Mouse (Mus musculus) erythroblast, embryonic 14.5 days (primary cell): ENCODE results near the gene Ubox5. TPM values are rescaled to one million over a fixed set of nuclear protein-coding genes. Genes with fewer than 3 reads are reported as not detected.
A peak's percentile ranks its signal among the peaks of the same experiment; 100 is the strongest.

Source experiments
- H3K27me3 ChIP-seq: 2 replicates; pipeline ENCODE4 v1.6.1; 2012; ENCODE audit warnings: inconsistent platforms; ENCODE audit not compliant: control insufficient read depth
- H3K36me3 ChIP-seq: 2 replicates; pipeline ENCODE4 v1.6.1; 2012; ENCODE audit warnings: mild to moderate bottlenecking, inconsistent platforms; ENCODE audit not compliant: control insufficient read depth
- H3K4me1 ChIP-seq: 2 replicates; pipeline ENCODE4 v1.6.1; 2012; ENCODE audit warnings: inconsistent platforms; ENCODE audit not compliant: control insufficient read depth
- H3K4me3 ChIP-seq: replicated peaks from 2 replicates; pipeline ENCODE3; 2012; ENCODE audit warnings: moderate library complexity, mild to moderate bottlenecking, inconsistent platforms
- H3K9me3 ChIP-seq: 2 replicates; pipeline ENCODE4 v1.6.1; 2012; ENCODE audit warnings: low read length, inconsistent platforms, mixed read lengths; ENCODE audit not compliant: control insufficient read depth
- GATA1 ChIP-seq: IDR thresholded peaks from 2 replicates; pipeline ENCODE4 v1.6.1; 2012; ENCODE audit warnings: low read length, inconsistent platforms, mixed read lengths
- TAL1 ChIP-seq: IDR thresholded peaks from 3 replicates; pipeline ENCODE4 v1.6.1; 2012; ENCODE audit warnings: low read length, inconsistent platforms, mixed read lengths
- polyA plus RNA-seq: library from polyadenylated mRNA; stranded (reverse); fragments of >175 nt; gene quantifications from 2 replicates; pipeline ENCODE4 v1.2.3, GENCODE M21; 2012

Gene Ubox5
- polyA plus RNA-seq, result 0.13 and 0.17 TPM in 2 replicates

DNA sequence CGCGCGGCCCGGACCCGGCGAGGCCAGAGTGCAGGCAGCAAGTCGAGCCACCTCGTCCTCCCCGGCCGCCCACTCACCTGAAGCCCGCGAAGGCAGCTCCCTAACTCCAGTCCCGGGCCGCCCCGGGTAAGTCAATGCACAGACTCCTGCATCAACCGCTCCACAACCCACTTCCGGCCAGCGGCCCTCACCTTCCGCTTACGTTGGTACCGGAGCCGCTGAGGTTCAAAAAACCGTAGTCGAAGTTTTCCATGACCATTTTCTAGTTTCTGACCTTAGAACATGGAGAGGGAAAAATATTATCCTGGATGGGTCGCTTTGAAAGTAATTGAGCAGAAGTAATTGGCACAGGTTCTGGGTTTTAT lies at the start of gene Ubox5, which contains the start of gene Fastkd5:
Gene Ubox5 (minus strand): TSS at position 200 of the 365 bp plus-strand sequence.
Gene Fastkd5 (minus strand): TSS at position 189 of the 365 bp plus-strand sequence.
- H3K4me3 ChIP-seq, result peak within 1 kb of the TSS; percentile 99
- no peak for TF ChIP-seq GATA1
- no peak for TF ChIP-seq TAL1
- H3K9me3 ChIP-seq, result peaks cover 9% of the 10 kb centered on the region; the same call in 1 of the 2 replicates
- peaks cover 31% of the 10 kb centered on the region for H3K27me3 ChIP-seq
- H3K4me1 ChIP-seq, result peaks cover 34% of the 10 kb centered on the region
- H3K36me3 ChIP-seq, result peaks cover 32% of the 10 kb centered on the region

DNA sequence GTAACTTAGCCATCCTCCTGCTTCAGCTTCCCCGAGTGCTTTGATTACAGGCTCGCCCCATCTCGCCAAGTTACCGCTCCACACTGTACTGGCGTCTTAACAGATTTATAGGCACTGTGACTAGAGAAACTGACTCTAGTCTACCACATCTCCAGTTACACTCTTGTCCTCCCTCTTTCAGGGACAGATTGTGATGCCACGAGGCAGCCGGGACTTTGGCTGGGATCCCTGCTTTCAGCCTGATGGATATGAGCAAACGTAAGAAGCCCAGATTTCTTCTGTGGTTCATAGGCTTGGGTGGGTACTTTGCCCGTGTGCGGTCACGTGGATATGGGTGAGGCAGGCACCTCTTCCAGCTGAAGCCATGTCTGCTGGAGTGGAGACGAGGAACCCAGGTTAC lies 49.3 kb upstream of the Ubox5 start:
- Histone ChIP-seq H3K9me3 (no peaks in the 10 kb centered on the region), H3K4me1 (no peaks in the 10 kb centered on the region), H3K4me3 (no peak overlapping the region), H3K27me3 (no peaks in the 10 kb centered on the region), H3K36me3 (peaks cover 99% of the 10 kb centered on the region)
- TF ChIP-seq TAL1 (no peak), GATA1 (no peak)

DNA sequence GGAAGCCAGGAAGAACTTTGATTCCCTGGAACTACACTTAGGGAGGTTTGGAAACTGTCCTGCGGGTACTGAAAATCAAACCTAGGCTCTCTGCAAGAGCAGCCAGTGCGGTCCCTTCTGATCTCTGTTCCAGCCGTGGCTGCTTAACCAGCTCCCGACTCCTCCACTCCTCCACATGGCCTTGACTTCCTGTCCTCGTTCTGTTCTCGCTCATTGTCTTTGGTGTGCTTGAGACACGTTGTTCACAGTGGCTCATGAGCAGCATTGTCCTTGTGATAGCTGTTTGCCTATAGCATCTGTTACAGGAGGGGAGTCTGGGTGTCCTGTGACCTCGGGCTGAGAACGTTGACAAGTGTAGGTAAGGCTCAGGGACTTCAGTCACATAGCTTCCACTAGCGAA lies 47.4 kb upstream of the Ubox5 start:
- H3K4me3 ChIP-seq, result no peak overlapping the region
- TF ChIP-seq TAL1 (no peak), GATA1 (no peak)
- no peaks in the 10 kb centered on the region for H3K27me3 ChIP-seq
- H3K9me3 ChIP-seq, result no peaks in the 10 kb centered on the region
- H3K36me3 ChIP-seq, result peaks cover 98% of the 10 kb centered on the region
- no peaks in the 10 kb centered on the region for H3K4me1 ChIP-seq

GRCm38 (mm10) chr2:130667559-130667958 lies 37.7 kb upstream of the Ubox5 start, which contains the start of gene Itpa:
Gene Itpa (plus strand): TSS chr2:130667610.
- Histone ChIP-seq H3K27me3 (no peaks in the 10 kb centered on the region), H3K36me3 (peaks cover 41% of the 10 kb centered on the region), H3K4me1 (peaks cover 69% of the 10 kb centered on the region), H3K9me3 (no peaks in the 10 kb centered on the region), H3K4me3 (peak within 1 kb of the TSS; percentile 72)
- TF ChIP-seq TAL1, result no peak
- TF ChIP-seq GATA1, result 0 out of 2 replicates have a peak, but pooled peaks have one; percentile 29

- Histone ChIP-seq H3K4me3 (peak within 1 kb of the TSS; percentile 81), H3K36me3 (peaks cover 43% of the 10 kb centered on the region), H3K9me3 (no peaks in the 10 kb centered on the region), H3K27me3 (no peaks in the 10 kb centered on the region), H3K4me1 (peaks cover 63% of the 10 kb centered on the region)
- TF ChIP-seq GATA1 (no peak), TAL1 (no peak)
These were observed 34.4 kb upstream of the Ubox5 start, which contains the start of gene Ddrgk1 for GRCm38 (mm10) chr2:130664102-130664701. Gene Ddrgk1 (minus strand): TSS chr2:130664659.

GRCm38 (mm10) chr2:130663342-130663741 lies 33.5 kb upstream of the Ubox5 start:
- Histone ChIP-seq H3K36me3 (peaks cover 50% of the 10 kb centered on the region), H3K4me1 (peaks cover 57% of the 10 kb centered on the region), H3K27me3 (no peaks in the 10 kb centered on the region), H3K4me3 (peak overlapping the region; percentile 81), H3K9me3 (no peaks in the 10 kb centered on the region)
- TF ChIP-seq GATA1 (no peak), TAL1 (no peak)

- Histone ChIP-seq H3K4me3 (no peak overlapping the region), H3K27me3 (no peaks in the 10 kb centered on the region), H3K9me3 (no peaks in the 10 kb centered on the region), H3K36me3 (peaks cover 95% of the 10 kb centered on the region), H3K4me1 (peaks cover 66% of the 10 kb centered on the region)
- no peak for TF ChIP-seq TAL1
- no peak for TF ChIP-seq GATA1
These were observed 28.7 kb upstream of the Ubox5 start for GRCm38 (mm10) chr2:130658530-130658929.

DNA sequence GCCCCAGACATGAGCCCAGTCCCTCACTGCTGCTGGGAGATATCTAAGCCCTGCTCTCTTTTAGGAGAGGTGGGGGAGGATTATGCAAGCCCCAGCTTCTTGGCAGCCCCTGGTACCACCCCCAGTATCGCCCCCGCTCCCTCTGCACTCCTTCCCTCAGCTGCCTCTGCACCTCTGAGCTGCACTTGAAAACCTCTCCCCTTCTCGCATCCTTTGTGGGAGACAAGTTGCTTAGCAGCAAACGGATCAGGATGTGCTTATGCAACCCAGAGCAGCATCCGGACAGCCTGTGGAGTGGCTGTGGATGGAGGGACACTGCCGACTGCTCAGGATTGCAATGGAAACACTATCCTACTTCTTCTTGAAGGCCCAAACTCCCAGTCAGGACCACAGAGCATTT lies 27.7 kb upstream of the Ubox5 start:
- TF ChIP-seq GATA1, result no peak
- no peaks in the 10 kb centered on the region for H3K9me3 ChIP-seq
- peaks cover 61% of the 10 kb centered on the region for H3K4me1 ChIP-seq
- no peaks in the 10 kb centered on the region for H3K27me3 ChIP-seq
- no peak overlapping the region for H3K4me3 ChIP-seq
- peaks cover 95% of the 10 kb centered on the region for H3K36me3 ChIP-seq

DNA sequence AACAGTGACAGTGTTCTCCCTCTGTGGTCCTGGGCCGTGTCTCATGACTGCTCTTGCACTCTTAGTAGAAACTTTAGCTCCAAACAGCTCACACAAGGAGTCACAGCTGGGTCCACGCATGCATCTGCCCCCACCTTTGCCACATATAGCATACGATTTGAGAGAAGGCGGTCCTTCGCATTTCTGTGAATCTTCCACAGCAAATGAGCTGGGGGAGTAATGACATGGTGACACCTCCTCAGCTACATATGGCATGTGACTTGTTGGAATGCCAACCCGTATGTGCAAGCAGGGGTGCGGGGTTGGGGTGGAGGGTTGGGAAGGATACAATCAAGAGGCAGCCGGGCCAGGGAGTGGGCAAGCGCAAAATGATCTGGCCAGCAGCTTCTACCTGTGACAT lies 26.7 kb upstream of the Ubox5 start:
- H3K36me3 ChIP-seq, result peaks cover 92% of the 10 kb centered on the region
- no peaks in the 10 kb centered on the region for H3K9me3 ChIP-seq
- peaks cover 51% of the 10 kb centered on the region for H3K4me1 ChIP-seq
- TF ChIP-seq TAL1 (no peak), GATA1 (no peak)
- no peaks in the 10 kb centered on the region for H3K27me3 ChIP-seq
- H3K4me3 ChIP-seq, result no peak overlapping the region
